Mouse (Mus musculus) C2C12 (cell line): ENCODE measurements at regions not wholly inside any gene's neighbourhood (a gene's known extent, or its start where the extent isn't known, plus 50 kb on each side); places are given as distances from the start of the nearest gene placed in this dataset.

Source experiments
- H3K27me3 ChIP-seq: one replicate; pipeline ENCODE4 v1.6.1; 2011; ENCODE audit not compliant: control insufficient read depth, insufficient read depth, insufficient read length
- H3K36me3 ChIP-seq: one replicate; pipeline ENCODE4 v1.6.1; 2011; ENCODE audit not compliant: control insufficient read depth, insufficient read depth
- H3K4me3 ChIP-seq: one replicate; pipeline ENCODE4 v1.5.1; 2011; ENCODE audit warnings: mild to moderate bottlenecking, control low read depth; ENCODE audit not compliant: poor library complexity, insufficient read depth, severe bottlenecking
- H3K79me2 ChIP-seq: one replicate; pipeline ENCODE4 v1.6.1; 2011; ENCODE audit not compliant: control insufficient read depth, insufficient read depth
- H3K79me3 ChIP-seq: one replicate; pipeline ENCODE4 v1.6.1; 2011; ENCODE audit warnings: low read depth, control low read depth
- H3ac ChIP-seq: one replicate; pipeline ENCODE3; 2011; ENCODE audit warnings: low read depth; ENCODE audit not compliant: control insufficient read depth, insufficient read length
- CEBPB ChIP-seq: IDR thresholded peaks from one replicate; pipeline ENCODE4 v1.6.1; 2011; ENCODE audit warnings: low read depth, mild to moderate bottlenecking, control low read depth, moderate library complexity
- CTCF ChIP-seq: IDR thresholded peaks from one replicate; pipeline ENCODE4 v1.5.1; 2011; ENCODE audit not compliant: control insufficient read depth, insufficient read depth, insufficient read length
- FOSL1 ChIP-seq: IDR thresholded peaks from one replicate; pipeline ENCODE4 v1.8.0; 2011; ENCODE audit warnings: mild to moderate bottlenecking, low read length; ENCODE audit not compliant: poor library complexity, insufficient read depth, severe bottlenecking
- MAX ChIP-seq: IDR thresholded peaks from one replicate; pipeline ENCODE4 v1.6.1; 2011; ENCODE audit warnings: mild to moderate bottlenecking, control low read depth
- MYOD1 ChIP-seq: IDR thresholded peaks from one replicate; pipeline ENCODE4 v1.6.1; 2011; ENCODE audit warnings: low read depth; ENCODE audit not compliant: control insufficient read depth, insufficient read length
- MYOG ChIP-seq: IDR thresholded peaks from one replicate; pipeline ENCODE4 v1.6.1; 2011; ENCODE audit not compliant: control insufficient read depth, insufficient read length; ENCODE audit errors: extremely low read depth
- USF1 ChIP-seq: IDR thresholded peaks from one replicate; pipeline ENCODE4 v1.6.1; 2011; ENCODE audit warnings: low read depth, mild to moderate bottlenecking, control low read depth, moderate library complexity

DNA sequence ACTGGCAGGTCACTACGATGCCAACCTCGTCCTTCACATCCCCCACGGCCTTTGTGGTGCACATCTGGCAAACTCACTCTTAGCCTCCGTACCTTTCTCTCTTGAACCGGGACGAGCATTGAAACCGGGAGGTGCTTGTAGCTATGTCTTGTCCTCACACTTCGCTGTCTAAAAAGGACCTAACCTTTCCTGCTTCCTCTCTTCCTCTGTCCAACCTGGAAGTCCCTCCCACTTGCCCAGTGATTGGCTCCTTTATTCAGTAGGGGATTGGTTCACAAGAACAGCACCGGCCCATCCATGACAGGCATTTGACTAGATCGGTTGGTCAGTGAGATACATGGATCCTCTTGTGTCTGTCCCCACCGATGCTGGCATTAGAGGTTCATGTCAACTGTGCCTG is 93.8 kb upstream of the Psmd7 start:
- TF ChIP-seq CTCF, result no peak
- no peak for TF ChIP-seq CEBPB
- TF ChIP-seq USF1, result no peak
- no peak for TF ChIP-seq MYOD1
- no peak for TF ChIP-seq FOSL1
- TF ChIP-seq MYOG, result no peak
- TF ChIP-seq MAX, result no peak
- Histone ChIP-seq H3K79me2 (no peaks in the 10 kb centered on the region), H3K79me3 (no peaks in the 10 kb centered on the region), H3K36me3 (no peaks in the 10 kb centered on the region), H3ac (no peak overlapping the region), H3K27me3 (no peaks in the 10 kb centered on the region), H3K4me3 (peak overlapping the region; percentile 14)

DNA sequence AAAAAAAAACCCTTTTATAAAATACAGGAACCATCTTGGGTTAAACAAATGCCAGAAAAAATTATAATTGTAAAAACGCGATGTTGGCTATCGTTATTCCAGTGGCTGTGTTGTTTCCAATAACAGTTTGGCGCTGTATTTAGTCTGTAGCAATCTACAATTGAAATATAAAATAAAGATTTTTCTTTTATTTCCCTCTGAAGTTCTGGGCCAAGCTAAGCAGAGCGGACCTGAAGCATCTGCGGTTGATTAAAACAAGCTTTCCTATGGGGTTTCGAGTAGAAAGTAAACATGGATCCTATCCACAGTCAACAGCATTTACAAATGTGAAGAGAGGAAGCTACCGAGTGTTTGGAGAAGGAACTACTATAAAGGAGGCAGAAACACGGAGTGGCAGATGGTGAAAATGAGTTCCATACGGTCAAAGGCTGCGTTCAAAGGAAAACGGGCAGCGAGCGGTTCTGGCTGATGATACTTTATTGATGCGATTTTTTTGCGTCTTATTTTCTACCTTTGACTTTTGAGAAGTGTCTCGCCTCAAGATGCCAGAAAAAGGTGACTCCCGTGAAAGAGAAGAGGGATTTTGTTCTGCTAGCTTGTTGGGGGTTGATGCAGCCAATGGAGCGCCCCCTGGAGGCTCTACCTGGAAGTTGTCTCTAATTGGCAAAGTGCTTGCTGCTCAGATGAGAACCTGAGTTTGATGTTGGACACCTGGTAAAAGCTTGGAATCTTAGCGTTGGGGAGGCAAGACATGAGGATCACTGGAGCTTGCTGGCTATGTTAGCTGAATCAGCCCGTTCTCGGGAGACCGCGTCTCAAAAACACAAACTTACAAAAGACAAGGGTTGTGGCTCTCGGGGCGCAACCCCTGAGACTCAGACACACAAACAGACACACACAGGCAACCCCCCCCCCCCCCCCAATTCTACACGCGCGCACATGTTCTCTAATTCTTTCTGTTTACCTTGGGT is 96.7 kb upstream of the Psmd7 start:
- H3ac ChIP-seq, result no peak overlapping the region
- H3K27me3 ChIP-seq, result no peaks in the 10 kb centered on the region
- no peak overlapping the region for H3K4me3 ChIP-seq
- TF ChIP-seq CTCF (no peak), MYOD1 (no peak), CEBPB (no peak), MAX (no peak), USF1 (no peak), MYOG (no peak), FOSL1 (no peak)
- no peaks in the 10 kb centered on the region for H3K79me2 ChIP-seq
- H3K79me3 ChIP-seq, result no peaks in the 10 kb centered on the region
- H3K36me3 ChIP-seq, result no peaks in the 10 kb centered on the region

DNA sequence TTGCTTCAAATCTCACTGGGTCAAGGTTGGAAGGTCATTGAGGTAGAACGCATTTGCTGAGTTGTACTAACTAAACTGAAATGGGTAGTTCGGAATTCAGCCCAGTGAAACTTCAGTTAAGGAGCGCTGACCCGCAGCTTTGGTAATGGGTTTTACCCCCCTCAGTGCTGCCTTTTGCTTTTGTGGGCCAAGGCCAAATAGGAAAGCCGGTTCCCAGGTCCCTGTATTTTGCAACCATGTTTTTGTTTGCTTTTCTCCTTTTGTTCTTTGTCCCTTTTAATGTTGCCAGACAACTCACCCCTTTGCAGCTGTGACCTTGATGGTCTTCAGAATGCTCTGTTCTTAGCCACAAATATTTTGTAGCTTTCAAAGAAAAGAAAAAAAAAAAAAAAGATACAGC is 98.7 kb upstream of the Psmd7 start:
- no peak overlapping the region for H3ac ChIP-seq
- H3K36me3 ChIP-seq, result no peaks in the 10 kb centered on the region
- H3K4me3 ChIP-seq, result no peak overlapping the region
- TF ChIP-seq MYOD1 (no peak), CEBPB (no peak), CTCF (no peak), USF1 (no peak), MAX (no peak), MYOG (no peak), FOSL1 (no peak)
- H3K27me3 ChIP-seq, result peaks cover 4% of the 10 kb centered on the region
- H3K79me2 ChIP-seq, result no peaks in the 10 kb centered on the region
- H3K79me3 ChIP-seq, result no peaks in the 10 kb centered on the region

DNA sequence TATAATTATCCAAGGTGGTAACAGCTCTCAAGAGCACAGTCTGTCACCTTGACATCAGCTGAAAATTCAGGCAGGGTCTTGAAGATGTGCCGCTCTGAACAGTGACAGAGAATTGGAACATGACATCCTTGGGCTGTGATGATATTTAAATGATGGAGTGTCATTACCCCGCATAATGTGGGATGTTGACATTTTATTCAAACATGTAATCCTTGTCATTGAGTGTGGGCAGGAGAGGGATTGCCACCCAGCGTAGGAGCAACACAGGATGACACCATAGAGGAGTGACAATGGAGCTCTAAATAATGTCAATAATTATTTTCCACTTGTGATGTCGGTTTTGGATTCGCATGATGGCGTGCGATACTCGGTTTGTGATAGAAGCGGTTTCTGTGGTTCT is 99.3 kb upstream of the Psmd7 start:
- Histone ChIP-seq H3K4me3 (no peak overlapping the region), H3ac (no peak overlapping the region), H3K79me3 (no peaks in the 10 kb centered on the region), H3K79me2 (no peaks in the 10 kb centered on the region), H3K36me3 (no peaks in the 10 kb centered on the region), H3K27me3 (peaks cover 4% of the 10 kb centered on the region)
- no peak for TF ChIP-seq FOSL1
- no peak for TF ChIP-seq MYOG
- no peak for TF ChIP-seq CEBPB
- TF ChIP-seq USF1, result no peak
- no peak for TF ChIP-seq MYOD1
- TF ChIP-seq CTCF, result no peak
- TF ChIP-seq MAX, result no peak

DNA sequence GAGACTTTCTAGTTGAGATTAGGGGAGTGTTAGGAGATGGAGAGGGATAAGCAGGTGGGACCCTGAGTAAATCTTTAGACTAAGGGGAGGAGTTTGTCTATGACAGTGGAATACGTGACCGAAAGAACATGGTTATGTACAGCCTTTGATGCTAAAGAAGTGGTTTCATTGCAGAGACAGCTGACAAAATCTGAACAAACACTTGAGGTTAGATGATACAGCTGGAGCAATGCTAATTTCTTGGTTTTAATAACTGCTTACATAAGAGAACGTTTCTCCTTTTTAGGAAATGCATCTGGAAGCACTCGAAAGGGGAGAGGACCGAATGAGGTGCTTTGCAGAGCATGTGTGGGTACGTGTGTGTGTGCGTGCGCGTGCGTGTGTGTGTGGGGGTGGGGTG is 100.8 kb upstream of the Psmd7 start:
- H3K4me3 ChIP-seq, result no peak overlapping the region
- TF ChIP-seq CTCF (no peak), MAX (no peak), MYOG (no peak), CEBPB (no peak), USF1 (no peak), FOSL1 (no peak), MYOD1 (no peak)
- peaks cover 4% of the 10 kb centered on the region for H3K27me3 ChIP-seq
- no peaks in the 10 kb centered on the region for H3K79me2 ChIP-seq
- H3K79me3 ChIP-seq, result no peaks in the 10 kb centered on the region
- no peaks in the 10 kb centered on the region for H3K36me3 ChIP-seq
- no peak overlapping the region for H3ac ChIP-seq

DNA sequence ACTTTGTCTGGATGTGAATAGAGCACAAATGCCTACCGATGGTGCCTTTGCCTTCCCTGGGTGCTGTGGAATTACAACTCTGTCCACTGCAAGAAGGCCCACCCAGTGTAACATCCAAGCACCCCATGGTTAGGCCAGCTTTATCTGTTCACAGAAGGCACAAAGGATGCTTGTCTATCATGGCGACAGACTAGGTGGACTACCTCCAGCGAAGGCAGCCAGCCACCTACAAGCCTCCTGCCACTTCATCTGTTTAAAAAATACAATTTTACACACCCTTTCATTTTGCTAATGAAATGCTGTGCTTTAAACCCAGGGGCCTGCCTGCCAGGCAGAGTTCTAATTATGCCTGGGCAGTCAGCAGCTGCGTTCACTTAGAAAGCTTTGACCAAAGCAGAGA is 103.0 kb upstream of the Psmd7 start:
- H3K79me3 ChIP-seq, result no peaks in the 10 kb centered on the region
- TF ChIP-seq USF1 (no peak), MAX (no peak), CEBPB (no peak), MYOD1 (no peak), FOSL1 (no peak), MYOG (no peak), CTCF (no peak)
- peaks cover 4% of the 10 kb centered on the region for H3K27me3 ChIP-seq
- H3ac ChIP-seq, result no peak overlapping the region
- no peak overlapping the region for H3K4me3 ChIP-seq
- no peaks in the 10 kb centered on the region for H3K36me3 ChIP-seq
- no peaks in the 10 kb centered on the region for H3K79me2 ChIP-seq
